Mouse (Mus musculus): ENCODE data around the gene Kdm2b.

- TF ChIP-seq CTCF (IDR thresholded peaks at IDR 0.05; ENCODE audit: borderline replicate concordance, insufficient read depth, low read depth, low read length) (no peak), POLR2A (IDR thresholded peaks at IDR 0.05; ENCODE audit: borderline replicate concordance, insufficient read depth, low read length) (no peak)
Measured at GRCm38 (mm10) chr5:122917982-122918711, 71.5 kb downstream of the Kdm2b start.
